Mouse (Mus musculus): ENCODE data around the gene Pik3cb.

DNA sequence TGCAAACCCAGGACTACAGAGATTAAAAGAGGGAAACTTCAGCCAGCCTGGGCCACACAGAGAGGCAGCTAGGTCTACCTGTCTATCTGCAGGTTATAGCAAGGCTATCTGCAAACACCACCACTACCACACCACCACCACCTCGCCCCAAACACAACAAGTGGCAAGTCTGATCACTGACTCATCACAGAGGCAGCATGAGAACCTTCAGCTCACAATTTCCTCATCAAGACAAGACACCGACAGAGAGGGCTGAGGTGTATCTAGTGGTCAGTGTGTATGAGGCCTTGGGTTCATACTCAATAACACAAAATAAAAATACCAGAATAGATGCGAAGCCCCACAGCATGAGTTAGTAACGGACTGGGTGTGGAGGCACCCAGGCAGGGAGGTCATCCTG is 9.3 kb downstream of the Pik3cb start:
- TF ChIP-seq CTCF (IDR thresholded peaks at IDR 0.05; ENCODE audit: low read depth) = no peak
- no peak for TF ChIP-seq EP300 (optimal IDR thresholded peaks at IDR 0.05)
